Mouse (Mus musculus): ENCODE measurements at regions not wholly inside any gene's neighbourhood (a gene's known extent, or its start where the extent isn't known, plus 50 kb on each side); places are given as distances from the start of the nearest gene placed in this dataset.

DNA sequence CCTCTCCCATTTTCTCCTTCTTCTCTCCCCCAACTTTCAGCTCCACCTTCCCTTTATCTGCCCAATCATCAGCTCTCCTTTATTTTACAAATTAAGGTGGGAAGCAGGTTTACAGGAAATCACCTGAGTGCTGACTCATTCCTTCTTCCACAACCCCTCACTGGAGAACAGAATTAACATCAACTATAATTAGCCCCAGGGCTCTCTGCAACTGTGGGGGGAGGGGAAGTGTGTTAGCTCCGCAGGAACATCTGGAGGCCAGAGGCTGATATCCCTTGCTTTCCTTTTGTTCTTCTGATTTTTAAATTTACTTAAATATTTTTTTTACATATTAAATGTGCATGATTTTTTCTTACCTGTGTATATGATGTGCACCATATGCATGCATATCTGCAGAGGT lies 459.4 kb upstream of the 3110018I06Rik start:
- TF ChIP-seq GATA1 (IDR thresholded peaks at IDR 0.05; ENCODE audit: low read length) = no peak
- no peak for TF ChIP-seq TAL1 (IDR thresholded peaks at IDR 0.05; ENCODE audit: low read length)
